Mouse (Mus musculus) neural tube, embryonic 14.5 days (tissue): ENCODE measurements around the gene Palb2. TPM values are rescaled to one million over a fixed set of nuclear protein-coding genes. Genes with fewer than 3 reads are reported as not detected.
A peak's percentile ranks its signal among the peaks of the same experiment; 100 is the strongest.

Experiments used
- ATAC-seq: fragments of 200-750 bp; cut with Nextera tagmentation; 2 replicates; pipeline ENCODE4 v1.8.0; 2017; ENCODE audit warnings: low read depth, mild to moderate bottlenecking, moderate TSS enrichment, moderate library complexity
- H3K27ac ChIP-seq: fragments of 300-500 bp; sonication (generic); 2 replicates; pipeline ENCODE4 v1.5.1; 2014; ENCODE audit warnings: low read depth, mild to moderate bottlenecking, control low read depth, low read length, moderate library complexity, mixed read lengths
- H3K27me3 ChIP-seq: fragments of 300-500 bp; sonication (generic); 2 replicates; pipeline ENCODE4 v1.6.1; 2014; ENCODE audit warnings: low read length; ENCODE audit not compliant: control insufficient read depth, insufficient read depth
- H3K36me3 ChIP-seq: fragments of 300-500 bp; sonication (generic); 2 replicates; pipeline ENCODE4 v1.6.1; 2014; ENCODE audit warnings: low read length, mixed read lengths; ENCODE audit not compliant: control insufficient read depth, insufficient read depth
- H3K4me1 ChIP-seq: fragments of 300-500 bp; sonication (generic); 2 replicates; pipeline ENCODE4 v1.6.1; 2014; ENCODE audit warnings: low read length; ENCODE audit not compliant: control insufficient read depth, insufficient read depth
- H3K4me2 ChIP-seq: fragments of 300-500 bp; sonication (generic); 2 replicates; pipeline ENCODE4 v1.6.1; 2014; ENCODE audit warnings: mild to moderate bottlenecking, low read depth, low read length, control low read depth
- H3K4me3 ChIP-seq: fragments of 300-500 bp; sonication (generic); 2 replicates; pipeline ENCODE4 v1.5.1; 2014; ENCODE audit warnings: low read depth, low read length, control low read depth, mixed read lengths
- H3K9ac ChIP-seq: fragments of 300-500 bp; sonication (generic); replicated peaks from 2 replicates; pipeline ENCODE4 v1.6.1; 2014; ENCODE audit warnings: low read depth, mild to moderate bottlenecking, control low read depth, low read length, mixed read lengths
- H3K9me3 ChIP-seq: fragments of 300-500 bp; sonication (generic); 2 replicates; pipeline ENCODE4 v1.6.1; 2016; ENCODE audit warnings: low read length; ENCODE audit not compliant: control insufficient read depth
- WGBS: fragments of 180-500 bp; shearing (Covaris S2); extraction: QIAGEN DNeasy Blood & Tissue Kit; methylation state at CpG from one replicate; pipeline ENCODE4 v1.1.7; 2014; 5-methylcytosine and 5-hydroxymethylcytosine counted together
- polyA plus RNA-seq: library from polyadenylated mRNA; unstranded; fragments of >200 nt; fragmentation: Nextera tagmentation; extraction: Ambion mirVana; gene quantifications from 2 replicates; pipeline ENCODE4 v1.2.1, GENCODE M21; 2014

The Palb2 gene
- polyA plus RNA-seq, 1 experiment from 2014 or later: 5.3 TPM

DNA sequence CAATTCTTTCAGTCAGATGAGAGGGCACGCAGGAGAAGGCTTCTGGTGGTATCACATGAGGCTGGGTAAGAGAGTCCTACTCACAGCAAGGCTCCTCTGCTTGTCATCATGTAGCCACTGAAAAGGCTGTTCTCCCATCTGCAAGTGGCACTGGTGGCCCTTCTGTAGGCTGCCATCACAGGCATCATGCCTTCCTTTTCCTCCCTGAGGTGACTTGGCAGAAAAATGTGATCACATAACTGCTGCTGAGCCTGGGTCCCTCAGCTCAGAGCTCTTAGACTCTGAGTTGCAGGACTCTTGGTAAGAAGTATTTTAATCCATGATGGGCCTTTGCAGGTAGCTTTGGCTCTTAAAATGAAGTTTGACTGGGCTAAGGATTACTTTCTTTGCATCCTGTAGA, 51.7 kb downstream of the Palb2 start:
- peaks cover 56% of the 10 kb centered on the region for H3K36me3 ChIP-seq
- no peak overlapping the region for H3K4me3 ChIP-seq
- no peaks in the 10 kb centered on the region for H3K27me3 ChIP-seq
- no peak for ATAC-seq
- no peaks in the 10 kb centered on the region for H3K4me1 ChIP-seq
- no peak overlapping the region for H3K9ac ChIP-seq
- no peak overlapping the region for H3K27ac ChIP-seq
- WGBS: 100% methylated on average over 1 of the region's 1 CpGs
- no peaks in the 10 kb centered on the region for H3K9me3 ChIP-seq
- no peak overlapping the region for H3K4me2 ChIP-seq

DNA sequence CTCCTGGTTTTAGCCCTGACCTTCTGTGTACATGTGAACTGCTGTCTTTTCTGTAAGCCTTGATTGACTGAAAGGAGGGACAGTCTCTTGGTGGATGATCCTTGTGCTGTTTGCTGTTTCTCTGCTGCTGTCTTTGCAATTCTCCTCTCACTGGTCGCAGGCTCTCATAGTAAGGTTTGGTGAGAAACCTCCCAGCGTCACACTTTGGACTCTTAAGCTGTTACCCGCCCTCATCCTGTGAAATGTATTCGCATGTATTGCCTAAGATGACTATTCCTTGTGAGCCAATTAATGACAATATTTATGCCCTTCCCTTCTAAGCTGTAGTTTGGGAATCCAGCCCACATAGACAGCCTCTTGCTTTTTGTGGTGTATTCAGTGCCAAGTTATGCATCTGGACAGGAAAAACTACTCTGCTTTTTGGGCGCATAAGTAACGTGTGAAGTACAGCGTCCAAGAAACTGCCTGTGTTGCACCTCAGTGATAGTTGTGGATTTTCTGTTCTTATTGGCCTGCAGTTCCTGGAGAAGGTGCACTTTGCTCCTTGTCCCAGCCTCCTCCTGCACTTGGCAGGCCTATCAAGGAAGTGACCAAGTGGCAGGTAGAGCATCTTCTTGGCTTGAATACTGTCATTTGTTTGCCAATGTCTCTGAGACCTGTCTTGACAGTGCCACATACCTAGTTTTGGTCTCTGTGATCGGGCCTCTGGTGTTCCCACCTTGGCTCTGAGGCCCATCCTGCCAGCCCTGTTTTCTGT, 52.8 kb downstream of the Palb2 start:
- Histone ChIP-seq H3K9ac (no peak overlapping the region), H3K4me3 (no peak overlapping the region), H3K4me1 (no peaks in the 10 kb centered on the region), H3K27me3 (no peaks in the 10 kb centered on the region), H3K36me3 (peaks cover 65% of the 10 kb centered on the region), H3K4me2 (no peak overlapping the region), H3K9me3 (no peaks in the 10 kb centered on the region), H3K27ac (no peak overlapping the region)
- 94% methylated on average over 8 of the region's 8 CpGs for whole genome bisulfite sequencing
- no peak for ATAC-seq

DNA sequence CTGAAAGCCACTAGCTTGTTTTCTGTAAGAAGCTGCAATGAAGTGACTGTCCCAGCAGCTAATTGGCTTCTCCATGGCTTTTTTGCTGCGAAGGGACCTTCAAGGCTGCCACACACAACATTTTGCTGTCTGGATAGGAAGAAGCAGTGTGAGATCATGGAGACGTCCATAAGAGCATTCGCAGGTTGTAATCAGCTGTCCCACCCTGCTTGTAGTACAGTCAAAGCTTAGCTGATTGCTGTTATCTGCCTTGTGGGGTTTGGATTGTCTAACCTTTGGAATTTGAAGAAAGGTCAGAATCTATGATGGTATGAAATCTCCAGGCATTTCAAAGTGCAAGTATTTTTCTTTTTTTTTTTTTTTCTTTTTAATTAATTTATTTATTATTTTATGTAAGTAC, 58.4 kb downstream of the Palb2 start:
- no peaks in the 10 kb centered on the region for H3K27me3 ChIP-seq
- no peaks in the 10 kb centered on the region for H3K4me1 ChIP-seq
- no peak for ATAC-seq
- no peaks in the 10 kb centered on the region for H3K9me3 ChIP-seq
- no peak overlapping the region for H3K9ac ChIP-seq
- H3K4me3 ChIP-seq: no peak overlapping the region
- H3K4me2 ChIP-seq: no peak overlapping the region
- peaks cover 62% of the 10 kb centered on the region for H3K36me3 ChIP-seq
- H3K27ac ChIP-seq: no peak overlapping the region
- WGBS: 87% methylated on average over 3 of the region's 3 CpGs

DNA sequence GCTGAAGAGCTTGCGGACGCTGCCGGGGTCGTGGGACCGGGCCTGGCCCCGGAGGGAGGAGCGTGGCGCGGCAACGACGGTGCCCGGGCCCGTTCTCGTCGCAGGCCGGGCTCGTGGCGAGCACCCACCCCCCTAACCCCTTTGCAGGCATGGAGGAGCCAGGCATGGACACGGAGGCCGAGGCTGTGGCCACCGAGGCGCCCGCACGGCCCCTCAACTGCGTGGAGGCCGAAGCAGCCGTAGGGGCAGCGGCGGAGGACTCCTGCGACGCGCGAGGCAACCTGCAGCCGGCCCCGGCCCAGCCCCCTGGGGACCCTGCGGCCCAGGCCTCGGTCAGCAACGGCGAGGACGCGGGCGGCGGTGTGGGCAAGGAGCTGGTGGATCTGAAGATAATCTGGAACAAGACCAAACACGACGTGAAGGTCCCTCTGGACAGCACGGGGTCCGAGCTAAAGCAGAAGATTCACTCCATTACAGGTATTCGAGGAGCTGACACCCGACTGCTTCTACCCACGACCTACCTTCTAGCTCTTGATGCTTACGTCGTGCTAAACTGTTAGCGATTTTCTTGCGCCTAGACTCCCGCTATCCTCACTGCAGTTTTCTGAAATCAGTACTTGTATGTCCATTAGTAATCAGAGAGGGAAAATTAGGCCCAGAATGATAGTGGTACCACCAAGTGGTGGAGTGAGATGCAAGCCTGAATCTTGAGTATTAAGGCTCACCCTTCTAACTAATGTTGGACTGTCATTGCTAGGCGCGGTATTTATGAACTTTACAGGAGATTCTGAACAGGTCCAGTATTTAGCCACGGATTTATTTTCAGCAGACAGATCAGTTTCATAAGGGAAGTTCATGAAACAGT, 65.0 kb downstream of the Palb2 start:
- no peaks in the 10 kb centered on the region for H3K9me3 ChIP-seq
- peak; percentile 58 for ATAC-seq
- H3K27me3 ChIP-seq: no peaks in the 10 kb centered on the region
- peak overlapping the region; percentile 76 for H3K4me2 ChIP-seq
- peaks cover 22% of the 10 kb centered on the region for H3K4me1 ChIP-seq
- peaks cover 13% of the 10 kb centered on the region for H3K36me3 ChIP-seq
- peak overlapping the region; percentile 92 for H3K27ac ChIP-seq
- H3K4me3 ChIP-seq: peak overlapping the region; percentile 100
- H3K9ac ChIP-seq: peak overlapping the region; percentile 95
- under 1% methylated on average over 57 of the region's 58 CpGs for WGBS

DNA sequence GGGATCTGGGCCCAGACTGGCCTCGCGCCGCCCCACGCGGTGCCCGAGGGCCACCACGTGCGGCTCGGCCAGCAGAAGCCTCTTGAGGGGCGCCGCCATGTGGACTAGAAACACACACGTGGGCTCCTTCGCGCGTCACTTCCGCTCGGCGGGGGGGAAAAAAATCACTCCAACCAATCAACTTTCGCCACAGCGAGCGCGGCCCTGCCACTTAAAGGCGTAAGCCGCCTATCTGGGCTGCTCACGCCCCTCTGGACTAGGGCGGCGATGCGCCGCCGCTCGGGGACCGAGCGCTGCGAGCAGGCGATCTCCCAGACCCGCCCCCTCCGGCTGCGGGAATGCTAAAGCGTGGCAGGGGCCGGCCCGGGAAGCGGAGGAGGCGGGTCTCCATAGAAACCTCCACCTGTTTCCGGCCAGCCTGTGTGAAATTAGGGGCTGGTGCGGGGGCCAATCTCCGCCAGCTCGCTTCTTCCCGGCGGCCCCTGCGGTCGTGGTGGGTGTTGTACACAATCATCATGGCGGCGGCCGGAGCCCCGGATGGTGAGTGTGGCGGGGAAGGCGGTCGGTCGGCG, 65.8 kb downstream of the Palb2 start, which contains the start of the genes Ubfd1 and Ears2:
Gene Ubfd1 (plus strand): TSS at position 231 of the 572 bp plus-strand sequence.
Gene Ears2 (minus strand): TSS at position 319 of the 572 bp plus-strand sequence.
- Histone ChIP-seq H3K9me3 (no peaks in the 10 kb centered on the region), H3K4me2 (peak within 1 kb of the TSS; percentile 84), H3K27ac (peak within 1 kb of the TSS; percentile 92), H3K4me1 (peaks cover 22% of the 10 kb centered on the region), H3K27me3 (no peaks in the 10 kb centered on the region), H3K36me3 (peaks cover 6% of the 10 kb centered on the region; the same call in 1 of the 2 replicates), H3K9ac (peak within 1 kb of the TSS; percentile 95), H3K4me3 (peak within 1 kb of the TSS; percentile 100)
- 0% methylated on average over 58 of the region's 60 CpGs for WGBS
- peak; percentile 99 for ATAC-seq

DNA sequence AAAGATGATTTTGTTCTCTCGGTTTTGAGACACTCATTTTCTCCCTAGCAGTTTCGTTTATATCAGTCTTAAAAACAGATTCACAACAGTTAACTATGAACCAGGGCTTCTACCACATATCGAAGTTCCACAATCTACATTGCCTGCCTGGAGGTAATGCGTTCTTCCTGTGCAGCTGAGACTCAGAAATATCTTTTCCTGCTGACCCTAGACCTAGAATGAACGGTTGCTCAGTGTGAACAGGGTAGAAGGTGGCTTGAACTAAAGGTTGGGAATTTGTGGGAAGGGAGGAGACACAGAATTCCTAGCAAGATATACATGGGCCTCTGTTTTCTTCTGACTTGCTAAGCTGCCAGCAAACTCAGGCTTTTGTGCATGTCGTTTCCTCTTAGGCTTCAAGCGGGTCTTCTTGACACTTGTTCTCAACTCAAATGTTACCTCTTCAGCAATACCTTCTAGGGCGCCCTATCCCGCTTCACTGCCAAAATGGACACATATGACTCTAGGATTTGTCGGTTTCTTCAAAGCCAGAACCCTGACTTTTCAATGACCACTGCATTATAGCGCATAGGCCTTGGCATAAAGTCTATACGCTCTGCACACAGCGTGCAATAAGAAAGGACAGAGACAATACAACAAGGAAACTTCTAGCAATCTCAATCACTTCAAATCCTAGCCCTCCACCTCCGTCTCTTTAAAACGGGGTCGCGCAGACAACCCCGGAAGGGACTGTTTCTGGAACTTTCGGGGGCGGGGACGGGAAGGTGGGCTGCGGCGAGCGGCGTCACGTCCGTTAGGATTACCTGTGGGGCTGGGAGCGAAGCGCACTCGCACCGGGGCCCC, 66.5 kb downstream of the Palb2 start:
- H3K4me3 ChIP-seq: peak overlapping the region; percentile 100
- H3K27me3 ChIP-seq: no peaks in the 10 kb centered on the region
- WGBS: 21% methylated on average over 31 of the region's 31 CpGs
- peak overlapping the region; percentile 92 for H3K27ac ChIP-seq
- H3K36me3 ChIP-seq: peaks cover 5% of the 10 kb centered on the region; the same call in 1 of the 2 replicates
- peaks cover 22% of the 10 kb centered on the region for H3K4me1 ChIP-seq
- no peak; the same call in 1 of the 2 replicates for ATAC-seq
- H3K9me3 ChIP-seq: no peaks in the 10 kb centered on the region
- peak overlapping the region; percentile 95 for H3K9ac ChIP-seq
- peak overlapping the region; percentile 84 for H3K4me2 ChIP-seq

DNA sequence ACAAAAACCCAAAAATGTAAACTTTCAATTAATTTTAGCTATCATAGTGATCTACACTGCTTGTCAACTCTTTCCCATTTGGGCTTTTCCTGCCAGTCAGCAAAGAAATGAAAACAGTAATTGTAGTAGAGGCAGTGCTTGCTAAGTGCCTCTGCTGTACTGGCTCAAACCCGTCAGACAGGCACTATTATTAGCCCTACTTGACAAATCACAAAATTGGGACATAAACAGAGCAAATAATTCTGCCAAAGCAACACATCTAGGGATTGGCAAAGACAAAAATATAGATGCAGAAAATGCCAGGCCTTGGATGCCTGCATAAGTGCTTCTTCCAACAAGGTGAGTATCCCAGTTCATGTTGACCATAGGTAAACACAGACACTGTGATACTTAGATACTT, 67.1 kb downstream of the Palb2 start:
- no peak overlapping the region; the same call in 1 of the 2 replicates for H3K4me2 ChIP-seq
- H3K9me3 ChIP-seq: no peaks in the 10 kb centered on the region
- WGBS: 81% methylated on average over 1 of the region's 1 CpGs
- ATAC-seq: no peak
- H3K9ac ChIP-seq: no peak overlapping the region
- H3K4me3 ChIP-seq: no peak overlapping the region
- H3K4me1 ChIP-seq: peaks cover 22% of the 10 kb centered on the region
- H3K27ac ChIP-seq: no peak overlapping the region
- peaks cover 5% of the 10 kb centered on the region; the same call in 1 of the 2 replicates for H3K36me3 ChIP-seq
- no peaks in the 10 kb centered on the region for H3K27me3 ChIP-seq
